Mouse (Mus musculus) lung, postnatal 0 days (tissue): ENCODE data around the gene Usp29.

Source experiments
- CTCF ChIP-seq: IDR thresholded peaks from 2 replicates; pipeline ENCODE4 v1.5.1; 2016; ENCODE audit warnings: antibody characterized with exemption, mild to moderate bottlenecking
- EP300 ChIP-seq: IDR thresholded peaks from 2 replicates; pipeline ENCODE4 v1.6.1; 2016; ENCODE audit warnings: antibody characterized with exemption, mild to moderate bottlenecking, control low read depth

DNA sequence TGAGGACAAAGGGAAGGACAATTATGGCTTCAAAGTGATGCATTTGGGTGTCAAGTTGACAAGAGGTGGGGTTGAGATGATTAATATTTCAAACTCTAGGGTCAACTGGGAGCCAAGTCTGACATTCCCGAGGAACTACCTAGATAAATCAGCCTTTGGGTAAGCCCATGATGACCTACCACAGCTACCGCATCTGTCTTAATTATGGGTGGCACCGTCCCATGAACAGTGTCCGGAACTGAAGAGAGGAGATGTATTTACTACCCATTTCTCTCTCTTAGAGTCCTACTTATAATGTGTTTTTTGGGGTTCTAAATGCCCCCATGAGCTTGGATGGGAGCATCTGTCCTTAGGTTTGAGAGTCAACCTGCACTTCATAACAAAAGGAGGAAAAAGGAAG, 226.2 kb downstream of the Usp29 start:
- TF ChIP-seq CTCF (no peak), EP300 (no peak)
